In the genomic region with DNA sequence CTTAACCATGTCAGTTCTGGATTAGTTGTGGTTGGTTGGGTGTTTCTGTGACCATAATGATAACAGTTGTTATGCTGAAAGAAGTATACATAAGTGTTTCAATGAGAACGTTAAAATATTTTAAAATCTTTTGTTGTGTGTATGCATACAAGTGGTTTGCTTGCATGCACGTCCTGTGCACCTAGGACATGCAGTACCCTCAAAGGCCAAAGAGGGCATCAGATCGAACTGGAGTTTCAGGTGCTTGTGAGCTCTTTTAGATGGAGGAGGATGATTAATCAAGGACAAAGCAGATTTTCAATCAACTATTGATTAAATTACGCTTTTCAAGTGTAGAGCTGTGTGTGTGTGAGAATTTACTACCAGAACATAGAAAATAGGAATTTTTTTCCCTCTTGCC, we compare ENCODE assay signal across 30 mouse cellular contexts.
DNase-seq lines count a peak whose midpoint lies in the region; ATAC-seq and TF ChIP-seq lines count a peak whose summit lies in the region.
"Had no signal": no experiment of that assay in that cellular context is flagged by ENCODE, and none has a peak within 500 bp of the region (broad histone marks: within the 10 kb centered on the region; RNA-seq: fewer than 3 reads in every experiment).

No protein-coding gene starts in this region.

- TF ChIP-seq EP300 in stomach, postnatal 0 days (optimal IDR thresholded peaks at IDR 0.05) = no peak

- in situ Hi-C loops in ES-E14 (cut with MboI; ENCODE audit: low sequenced_read_pairs in 2 of 2, unreplicated experiment in 2 of 2) = no loop called here

- no peaks in the 10 kb centered on the region for H3K27me3 ChIP-seq in intestine, postnatal 0 days (replicated peaks; ENCODE audit: control insufficient read depth, insufficient read depth, low read length)
- no peaks in the 10 kb centered on the region for H3K27me3 ChIP-seq in intestine, embryonic 16.5 days (replicated peaks; ENCODE audit: control insufficient read depth, insufficient read depth, low read length)
- no peaks in the 10 kb centered on the region for H3K27me3 ChIP-seq in lung, embryonic 14.5 days (ENCODE audit: insufficient read depth, low read length)
- no peaks in the 10 kb centered on the region for H3K27me3 ChIP-seq in stomach, postnatal 0 days (ENCODE audit: control insufficient read depth, insufficient read depth, low read length)
- no peaks in the 10 kb centered on the region for H3K27me3 ChIP-seq in midbrain, embryonic 11.5 days (ENCODE audit: control insufficient read depth, insufficient read depth, low read length)
- H3K27me3 ChIP-seq: embryonic facial prominence, embryonic 15.5 days; forebrain, embryonic 15.5 days; heart, embryonic 13.5 days; hindbrain, embryonic 13.5 days; liver, embryonic 15.5 days; megakaryocyte, embryonic 14.5 days; midbrain, embryonic 15.5 days; neural tube, embryonic 13.5 days had no signal

- H3K4me2 ChIP-seq in intestine, postnatal 0 days (replicated peaks; ENCODE audit: low read depth) = no peak overlapping the region
- no peak overlapping the region for H3K4me2 ChIP-seq in intestine, embryonic 16.5 days (ENCODE audit: low read depth, low read length)
- no peak overlapping the region for H3K4me2 ChIP-seq in lung, embryonic 14.5 days
- no peak overlapping the region for H3K4me2 ChIP-seq in stomach, postnatal 0 days (replicated peaks; ENCODE audit: low read depth)
- no peak overlapping the region for H3K4me2 ChIP-seq in midbrain, embryonic 11.5 days
- H3K4me2 ChIP-seq: embryonic facial prominence, embryonic 15.5 days; forebrain, embryonic 15.5 days; heart, embryonic 13.5 days; hindbrain, embryonic 13.5 days; liver, embryonic 15.5 days; midbrain, embryonic 15.5 days; neural tube, embryonic 13.5 days had no signal

- ATAC-seq in intestine, postnatal 0 days = no peak
- ATAC-seq in intestine, embryonic 16.5 days = no peak
- no peak for ATAC-seq in lung, embryonic 14.5 days (ENCODE audit: insufficient read depth)
- no peak for ATAC-seq in stomach, postnatal 0 days (ENCODE audit: low FRiP score, low TSS enrichment)
- no peak for ATAC-seq in midbrain, embryonic 11.5 days (ENCODE audit: low FRiP score)
- ATAC-seq: activated CD4-positive, CD25-positive, alpha-beta regulatory T cell, adult 4 months; forebrain, embryonic 15.5 days; inflammation-experienced regulatory T-cells, adult 6 months; midbrain, embryonic 15.5 days had no signal

- 69% methylated on average over 4 of the region's 4 CpGs for WGBS in intestine, postnatal 0 days
- 63% methylated on average over 4 of the region's 4 CpGs for WGBS in intestine, embryonic 16.5 days
- WGBS in lung, embryonic 14.5 days = 63% methylated on average over 4 of the region's 4 CpGs
- WGBS in stomach, postnatal 0 days = 66% methylated on average over 4 of the region's 4 CpGs
- 66% methylated on average over 4 of the region's 4 CpGs for WGBS in midbrain, embryonic 11.5 days

- H3K9ac ChIP-seq in intestine, postnatal 0 days (ENCODE audit: low read depth, low read length) = no peak overlapping the region
- no peak overlapping the region for H3K9ac ChIP-seq in intestine, embryonic 16.5 days (ENCODE audit: low read depth, low read length)
- H3K9ac ChIP-seq in lung, embryonic 14.5 days = no peak overlapping the region
- no peak overlapping the region for H3K9ac ChIP-seq in ES-E14 (ENCODE audit: insufficient read depth, low read depth, low read length, poor library complexity, severe bottlenecking)
- no peak overlapping the region for H3K9ac ChIP-seq in stomach, postnatal 0 days (ENCODE audit: low read length)
- no peak overlapping the region for H3K9ac ChIP-seq in midbrain, embryonic 11.5 days (ENCODE audit: low read length)
- H3K9ac ChIP-seq: embryonic facial prominence, embryonic 15.5 days; forebrain, embryonic 15.5 days; heart, embryonic 13.5 days; hindbrain, embryonic 13.5 days; liver, embryonic 15.5 days; midbrain, embryonic 15.5 days; neural tube, embryonic 13.5 days had no signal

- no peaks in the 10 kb centered on the region for H3K4me1 ChIP-seq in intestine, postnatal 0 days (replicated peaks; ENCODE audit: control insufficient read depth, insufficient read depth, low read length)
- no peaks in the 10 kb centered on the region for H3K4me1 ChIP-seq in intestine, embryonic 16.5 days (ENCODE audit: control insufficient read depth, insufficient read depth, low read length)
- no peaks in the 10 kb centered on the region for H3K4me1 ChIP-seq in lung, embryonic 14.5 days (ENCODE audit: insufficient read depth)
- H3K4me1 ChIP-seq in ES-E14 (ENCODE audit: control insufficient read depth in 2 of 2, insufficient read depth in 2 of 2, low read length in 2 of 2, poor library complexity in 1 of 2) = no peaks in the 10 kb centered on the region
- H3K4me1 ChIP-seq in stomach, postnatal 0 days (replicated peaks; ENCODE audit: control insufficient read depth, insufficient read depth) = no peaks in the 10 kb centered on the region
- no peaks in the 10 kb centered on the region for H3K4me1 ChIP-seq in midbrain, embryonic 11.5 days (ENCODE audit: control insufficient read depth, insufficient read depth, low read length)
- H3K4me1 ChIP-seq: embryonic facial prominence, embryonic 15.5 days; forebrain, embryonic 15.5 days; heart, embryonic 13.5 days; hindbrain, embryonic 13.5 days; liver, embryonic 15.5 days; megakaryocyte, embryonic 14.5 days; midbrain, embryonic 15.5 days; neural tube, embryonic 13.5 days had no signal

- H3K36me3 ChIP-seq in intestine, postnatal 0 days (ENCODE audit: control insufficient read depth, insufficient read depth) = no peaks in the 10 kb centered on the region
- H3K36me3 ChIP-seq in intestine, embryonic 16.5 days (ENCODE audit: control insufficient read depth, insufficient read depth, low read length) = no peaks in the 10 kb centered on the region
- no peaks in the 10 kb centered on the region for H3K36me3 ChIP-seq in lung, embryonic 14.5 days (ENCODE audit: insufficient read depth)
- no peaks in the 10 kb centered on the region for H3K36me3 ChIP-seq in ES-E14 (ENCODE audit: control insufficient read depth, insufficient read depth, low read length, poor library complexity, severe bottlenecking)
- H3K36me3 ChIP-seq in stomach, postnatal 0 days (ENCODE audit: control insufficient read depth, insufficient read depth, low read length) = no peaks in the 10 kb centered on the region
- no peaks in the 10 kb centered on the region for H3K36me3 ChIP-seq in midbrain, embryonic 11.5 days (ENCODE audit: control insufficient read depth, insufficient read depth, low read length)
- H3K36me3 ChIP-seq: embryonic facial prominence, embryonic 15.5 days; forebrain, embryonic 15.5 days; heart, embryonic 13.5 days; hindbrain, embryonic 13.5 days; liver, embryonic 15.5 days; midbrain, embryonic 15.5 days; neural tube, embryonic 13.5 days had no signal

- no peak overlapping the region for H3K4me3 ChIP-seq in intestine, postnatal 0 days (ENCODE audit: low read depth, low read length)
- no peak overlapping the region for H3K4me3 ChIP-seq in intestine, embryonic 16.5 days (ENCODE audit: low read length)
- no peak overlapping the region for H3K4me3 ChIP-seq in lung, embryonic 14.5 days (ENCODE audit: low read depth, low read length)
- H3K4me3 ChIP-seq in ES-E14 (ENCODE audit: insufficient read depth in 1 of 2, low read depth in 1 of 2, low read length in 2 of 2, poor library complexity in 1 of 2, severe bottlenecking in 1 of 2) = no peak overlapping the region
- no peak overlapping the region for H3K4me3 ChIP-seq in stomach, postnatal 0 days (ENCODE audit: low read depth, low read length)
- no peak overlapping the region for H3K4me3 ChIP-seq in midbrain, embryonic 11.5 days (ENCODE audit: low read depth, low read length)
- H3K4me3 ChIP-seq: embryonic facial prominence, embryonic 15.5 days; forebrain, embryonic 15.5 days; heart, embryonic 13.5 days; hindbrain, embryonic 13.5 days; liver, embryonic 15.5 days; megakaryocyte, embryonic 14.5 days; midbrain, embryonic 15.5 days; myocyte; neural tube, embryonic 13.5 days had no signal

- no peaks in the 10 kb centered on the region for H3K9me3 ChIP-seq in intestine, postnatal 0 days (ENCODE audit: control insufficient read depth)
- no peaks in the 10 kb centered on the region for H3K9me3 ChIP-seq in intestine, embryonic 16.5 days (ENCODE audit: control insufficient read depth, low read length)
- no peaks in the 10 kb centered on the region for H3K9me3 ChIP-seq in lung, embryonic 14.5 days (ENCODE audit: low read depth, low read length)
- H3K9me3 ChIP-seq in ES-E14 (ENCODE audit: control insufficient read depth, insufficient read depth, low read depth, low read length) = no peaks in the 10 kb centered on the region
- no peaks in the 10 kb centered on the region for H3K9me3 ChIP-seq in stomach, postnatal 0 days (ENCODE audit: control insufficient read depth, low read length)
- no peaks in the 10 kb centered on the region for H3K9me3 ChIP-seq in midbrain, embryonic 11.5 days (ENCODE audit: control insufficient read depth, low read length)
- H3K9me3 ChIP-seq: embryonic facial prominence, embryonic 15.5 days; forebrain, embryonic 15.5 days; heart, embryonic 13.5 days; hindbrain, embryonic 13.5 days; liver, embryonic 15.5 days; midbrain, embryonic 15.5 days; neural tube, embryonic 13.5 days had no signal

- TF ChIP-seq CTCF in intestine, postnatal 0 days (IDR thresholded peaks at IDR 0.05; ENCODE audit: low read depth) = peak; percentile 30; the same call in 1 of the 2 replicates
- peak; percentile 29; the same call in 1 of the 2 replicates for TF ChIP-seq CTCF in lung, embryonic 14.5 days (IDR thresholded peaks at IDR 0.05; ENCODE audit: low read depth)
- TF ChIP-seq CTCF in stomach, postnatal 0 days (IDR thresholded peaks at IDR 0.05; ENCODE audit: low read depth) = peak; percentile 33

- DNase-seq in lung, embryonic 14.5 days = no peak
- DNase-seq in lung, postnatal 36 days = no peak
- DNase-seq in ES-E14 (ENCODE audit: low read depth, low spot score) = peak; percentile 13
- no peak for DNase-seq in stomach, postnatal 0 days (ENCODE audit: low spot score)
- DNase-seq in midbrain, embryonic 11.5 days (ENCODE audit: low spot score, missing footprints) = no peak
- DNase-seq: adrenal gland, adult 8-10 months; cerebellum, adult 8-10 months; cerebellum, postnatal 36 days; gastrocnemius, postnatal 14 days; heart, adult 11 months; heart, postnatal 14 days; kidney, adult 9 months; kidney, postnatal 25 days; lung, postnatal 14 days; retina, postnatal 1 day; thymus, adult 18-20 months; thymus, postnatal 4 days had no signal

- H3K27ac ChIP-seq in intestine, postnatal 0 days (ENCODE audit: low read depth, low read length) = no peak overlapping the region
- H3K27ac ChIP-seq in intestine, embryonic 16.5 days (ENCODE audit: low read length) = no peak overlapping the region
- H3K27ac ChIP-seq in lung, embryonic 14.5 days (ENCODE audit: low read depth) = no peak overlapping the region
- H3K27ac ChIP-seq in ES-E14 (ENCODE audit: insufficient read depth, low read depth, low read length, poor library complexity, severe bottlenecking) = no peak overlapping the region
- no peak overlapping the region for H3K27ac ChIP-seq in stomach, postnatal 0 days (replicated peaks)
- no peak overlapping the region for H3K27ac ChIP-seq in midbrain, embryonic 11.5 days (ENCODE audit: low read depth, low read length)
- H3K27ac ChIP-seq: embryonic facial prominence, embryonic 15.5 days; forebrain, embryonic 15.5 days; heart, embryonic 13.5 days; hindbrain, embryonic 13.5 days; liver, embryonic 15.5 days; midbrain, embryonic 15.5 days; neural tube, embryonic 13.5 days had no signal

TF ChIP-seq in ES-E14, 5 proteins besides CTCF, POLR2A, EP300 and RAD21 (continues in another document):
- no peak for TF ChIP-seq MAFK (IDR thresholded peaks at IDR 0.05; ENCODE audit: insufficient read depth, low read depth, low read length)
